Mouse (Mus musculus) c-Kit-positive CD71-positive TER-119-negative erythroid progenitor cells, embryonic 14.5 days (primary cell): Measurements from ENCODE around the gene Dars2.
"Not testable (repeated sequence)": the region's sequence is repeated elsewhere in the genome, so short reads cannot be mapped to it uniquely, and the experiment has no call there.

Experiments used
- DNase-seq: peaks from one replicate; pipeline ENCODE4 v3.0.0-alpha.2; 2013; ENCODE audit warnings: low read depth

Gene Dars2

GRCm38 (mm10) chr1:161035281-161035785, 35.1 kb downstream of the Dars2 start:
- DNase-seq: no peak

- peak; percentile 99 for DNase-seq
Measured at GRCm38 (mm10) chr1:161034435-161035280, 35.8 kb downstream of the Dars2 start, which contains the start of gene Zbtb37. Gene Zbtb37, minus strand, starts transcription at chr1:161034849.

GRCm38 (mm10) chr1:161033856-161034434, 36.5 kb downstream of the Dars2 start:
- no peak for DNase-seq

GRCm38 (mm10) chr1:161032345-161032744, 38.1 kb downstream of the Dars2 start:
- DNase-seq: no peak

GRCm38 (mm10) chr1:161031881-161032280, 38.6 kb downstream of the Dars2 start:
- no peak for DNase-seq

GRCm38 (mm10) chr1:161030058-161030457, 40.4 kb downstream of the Dars2 start:
- no peak for DNase-seq

DNA sequence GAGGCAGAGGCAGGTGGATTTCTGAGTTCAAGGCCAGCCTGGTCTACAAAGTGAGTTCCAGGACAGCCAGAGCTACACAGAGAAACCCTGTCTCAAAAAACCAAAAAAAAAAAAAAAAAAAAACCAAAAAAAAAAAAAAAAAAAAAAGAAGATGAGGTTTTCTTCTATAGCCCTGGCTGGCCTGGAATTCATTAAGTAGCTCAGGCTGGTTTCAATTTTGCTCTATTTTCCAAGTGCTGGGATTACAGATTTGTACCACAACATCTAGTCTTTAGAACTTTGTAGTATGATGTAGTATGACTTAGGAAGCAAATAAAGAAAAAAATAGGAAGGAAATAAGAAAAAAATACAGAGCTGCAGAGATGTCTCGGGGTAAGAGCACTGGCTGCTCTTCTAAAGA, 42.0 kb downstream of the Dars2 start:
- not testable (repeated sequence) for DNase-seq

DNA sequence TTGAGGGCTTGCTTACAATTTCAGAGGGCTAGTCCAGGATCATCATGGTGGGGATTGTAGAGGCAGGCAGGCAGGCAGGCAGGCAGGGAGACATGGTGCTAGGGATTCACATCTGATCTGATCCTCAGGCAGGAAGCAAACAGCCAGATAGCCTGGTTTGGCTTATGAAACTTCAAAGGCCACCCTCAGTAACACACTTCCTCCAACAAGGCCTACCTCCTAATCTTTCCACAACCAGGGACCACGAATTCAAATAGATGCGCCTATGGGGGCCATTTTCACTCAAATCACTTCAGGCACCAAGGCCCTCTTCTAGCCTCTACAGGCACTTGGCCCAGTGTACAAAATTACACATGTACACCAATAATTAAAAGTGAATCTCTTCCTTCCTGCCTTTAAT, 43.3 kb downstream of the Dars2 start:
- no peak for DNase-seq

- no peak for DNase-seq
Measured at GRCm38 (mm10) chr1:161025410-161026210, 44.8 kb downstream of the Dars2 start.

- no peak for DNase-seq
Measured at GRCm38 (mm10) chr1:161020051-161020450, 50.4 kb downstream of the Dars2 start.

GRCm38 (mm10) chr1:161016378-161016777, 54.1 kb downstream of the Dars2 start:
- no peak for DNase-seq

GRCm38 (mm10) chr1:161010436-161010835, 60.0 kb downstream of the Dars2 start:
- DNase-seq: no peak

- no peak for DNase-seq
Measured at GRCm38 (mm10) chr1:161008038-161008437, 62.4 kb downstream of the Dars2 start.

GRCm38 (mm10) chr1:161006471-161006870, 64.0 kb downstream of the Dars2 start:
- DNase-seq: no peak

DNA sequence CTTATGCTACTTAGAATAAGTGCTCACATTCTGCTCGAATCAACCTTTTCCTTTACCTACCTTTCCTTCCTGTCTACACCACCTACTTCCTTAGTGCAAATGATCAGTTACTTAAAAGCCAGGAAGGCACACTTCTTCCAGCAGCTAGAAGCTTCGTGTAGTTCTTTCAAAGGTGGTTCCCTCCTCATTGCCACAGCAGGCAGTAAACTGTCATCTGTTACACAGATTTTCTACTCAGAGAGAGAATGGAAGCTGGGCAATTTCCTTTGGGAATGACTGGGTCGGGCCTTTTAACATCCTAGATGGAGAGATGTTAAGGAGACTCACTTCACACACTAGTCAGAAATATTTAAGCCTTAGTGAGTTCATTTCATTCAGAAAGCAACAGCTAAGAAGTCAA, 64.9 kb downstream of the Dars2 start:
- no peak for DNase-seq

GRCm38 (mm10) chr1:161004942-161005341, 65.5 kb downstream of the Dars2 start:
- DNase-seq: no peak

GRCm38 (mm10) chr1:160993851-160994250, 76.6 kb downstream of the Dars2 start:
- no peak for DNase-seq
